ENCODE assay signal across 8 mouse cellular contexts in the genomic region with DNA sequence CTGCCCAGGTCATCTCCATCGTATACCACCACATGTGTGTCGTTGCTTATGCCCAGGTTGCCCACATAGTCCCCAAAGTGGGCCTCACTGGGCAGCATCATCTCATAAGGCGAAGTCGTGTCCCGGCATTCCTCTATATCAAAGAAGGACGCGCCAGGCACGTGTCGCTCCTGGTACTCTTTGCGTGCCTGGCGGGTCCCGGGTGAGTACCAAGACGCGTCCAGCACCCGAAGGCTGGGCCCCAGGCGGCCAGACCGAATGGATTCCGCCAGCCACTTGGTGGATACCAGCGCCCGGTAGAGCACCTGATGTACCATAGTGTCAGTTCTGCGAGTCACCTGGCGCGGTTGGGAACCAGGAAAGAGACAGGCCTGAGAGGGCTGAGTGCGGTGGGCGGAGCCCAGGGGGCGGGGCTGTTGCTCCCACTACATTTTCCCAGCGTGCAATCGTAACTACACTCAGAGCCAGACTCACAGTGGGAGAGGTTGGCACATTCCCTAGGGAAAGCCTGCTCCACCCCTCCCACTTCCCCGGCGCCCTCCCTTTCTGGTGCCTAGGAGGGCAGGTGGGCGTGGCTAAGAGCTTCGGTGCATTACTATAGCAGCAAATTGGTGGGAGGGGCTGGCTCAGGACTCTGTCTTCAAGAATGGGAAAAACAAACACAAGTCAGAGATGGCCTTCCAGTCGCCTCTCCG. TPM values are rescaled to one million over a fixed set of nuclear protein-coding genes. Genes with fewer than 3 reads are reported as not detected.
A peak's percentile ranks its signal among the peaks of the same experiment; 100 is the strongest.
DNase-seq lines count a peak whose midpoint lies in the region; ATAC-seq and TF ChIP-seq lines count a peak whose summit lies in the region.

A gene (minus strand): TSS at position 391 of the 695 bp plus-strand sequence.

- H3K4me1 ChIP-seq in cortical plate, adult 2 months (ENCODE audit: control insufficient read depth, insufficient read depth, low read length), result peaks cover 6% of the 10 kb centered on the region
- H3K4me1 ChIP-seq in hindbrain, embryonic 16.5 days (ENCODE audit: control insufficient read depth, insufficient read depth, low read depth, low read length), result peaks cover 39% of the 10 kb centered on the region

- peak; percentile 95 for DNase-seq in adipocyte (ENCODE audit: low spot score)
- peak; percentile 91 for DNase-seq in gastrocnemius, adult 2 months
- DNase-seq in left cerebral cortex, adult 11 months (ENCODE audit: low spot score), result peak; percentile 93
- peak; percentile 99 for DNase-seq in lung, postnatal 36 days
- peak; percentile 51 for DNase-seq in retina, postnatal 7 days (ENCODE audit: low read depth, low spot score)
- peak; percentile 88 to 89 for DNase-seq in urinary bladder, adult 18-20 months (ENCODE audit: low spot score in 2 of 2)

- H3K27me3 ChIP-seq in hindbrain, embryonic 16.5 days (replicated peaks; ENCODE audit: control insufficient read depth, insufficient read depth, low read length), result peaks cover 13% of the 10 kb centered on the region

- H3K4me2 ChIP-seq in hindbrain, embryonic 16.5 days (ENCODE audit: low read length), result peak within 1 kb of the TSS; percentile 97

- WGBS in hindbrain, embryonic 16.5 days, result under 1% methylated on average over 31 of the region's 34 CpGs

- H3K27ac ChIP-seq in cortical plate, adult 2 months (ENCODE audit: insufficient read depth, low read length), result peak within 1 kb of the TSS; percentile 92
- peak within 1 kb of the TSS; percentile 99 for H3K27ac ChIP-seq in gastrocnemius, adult 2 months
- peak within 1 kb of the TSS; percentile 95 for H3K27ac ChIP-seq in hindbrain, embryonic 16.5 days (ENCODE audit: low read depth, low read length)

- TF ChIP-seq POLR2A in cortical plate, adult 2 months (IDR thresholded peaks at IDR 0.05; ENCODE audit: extremely low read depth, insufficient read depth, low read length), result no peak; the same call in 1 of the 2 replicates

- peak; percentile 72 for ATAC-seq in hindbrain, embryonic 16.5 days

- peak within 1 kb of the TSS; percentile 80 for H3K9ac ChIP-seq in hindbrain, embryonic 16.5 days (ENCODE audit: low read depth, low read length)

- H3K4me3 ChIP-seq in cortical plate, adult 2 months (ENCODE audit: insufficient read depth, low read length), result peak within 1 kb of the TSS; percentile 68
- peak within 1 kb of the TSS; percentile 76 for H3K4me3 ChIP-seq in gastrocnemius, adult 2 months
- peak within 1 kb of the TSS; percentile 79 for H3K4me3 ChIP-seq in hindbrain, embryonic 16.5 days (ENCODE audit: low read length)

- H3K36me3 ChIP-seq in hindbrain, embryonic 16.5 days (ENCODE audit: control insufficient read depth, insufficient read depth, low read length), result no peaks in the 10 kb centered on the region

- intact Hi-C loops in gastrocnemius, adult 2 months (cut with DNase I), result loop anchor here (10.0 kb wide), 1 partner anchor 431 kb away; a partner anchor contains a TSS

- no peaks in the 10 kb centered on the region for H3K9me3 ChIP-seq in hindbrain, embryonic 16.5 days (ENCODE audit: control insufficient read depth, low read length)

- no peak for TF ChIP-seq CTCF in cortical plate, adult 2 months (IDR thresholded peaks at IDR 0.05; ENCODE audit: extremely low read depth, insufficient read depth, low read length)
- no peak for TF ChIP-seq CTCF in gastrocnemius, adult 2 months (IDR thresholded peaks at IDR 0.05)

RNA-seq across cellular contexts. Expression of the gene that starts here (rescaled TPM):
- 65.7 and 67.6 TPM in 2 replicates for polyA plus RNA-seq in cortical plate, adult 2 months (2012; rRNA removed)
- 10 to 100 TPM; 18.2 to 18.8 TPM for total RNA-seq in gastrocnemius, adult 2 months (2021)
- polyA plus RNA-seq in hindbrain, embryonic 16.5 days (2015; fragmentation: Nextera tagmentation; extraction: Ambion mirVana), result 30.3 and 43.5 TPM in 2 replicates

Comparison
In these comparisons a context has a peak if more than half of its experiments do, and no peak if none do; other contexts are left out.
1. Peak in every context shown above with its lines: DNase-seq, ATAC-seq, H3K4me3 ChIP-seq and H3K27ac ChIP-seq.